ENCODE assay signal across 10 mouse cellular contexts in the genomic region with DNA sequence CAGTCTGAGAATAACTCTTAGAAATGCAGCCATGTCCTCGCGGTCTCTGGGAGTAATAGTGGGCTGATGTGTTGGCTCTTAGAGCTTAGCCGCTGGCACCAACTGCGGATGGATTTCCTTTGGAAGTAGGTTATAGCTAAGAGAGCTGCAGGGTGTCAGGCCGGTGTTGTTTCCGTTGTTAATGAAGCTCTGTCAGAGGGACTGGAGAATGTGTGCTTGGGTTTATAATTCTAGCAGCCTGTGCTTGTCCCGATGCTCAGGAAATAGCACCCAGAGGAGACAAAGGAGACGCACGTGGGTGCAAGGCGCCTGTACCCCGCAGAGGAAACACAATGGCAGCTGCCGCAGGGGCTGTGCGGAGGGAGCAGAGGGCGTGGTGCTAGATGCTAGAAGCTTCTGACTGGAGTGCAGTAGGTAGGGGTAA. TPM values are rescaled to one million over a fixed set of nuclear protein-coding genes. Genes with fewer than 3 reads are reported as not detected.
DNase-seq lines count a peak whose midpoint lies in the region; ATAC-seq lines count a peak whose summit lies in the region.
"Had no signal": no experiment of that assay in that cellular context is flagged by ENCODE, and none has a peak within 500 bp of the region (broad histone marks: within the 10 kb centered on the region; RNA-seq: fewer than 3 reads in every experiment).

No protein-coding gene starts in this region.

- 0 out of 2 replicates have a peak overlapping the region, but pooled peaks have one; percentile 7 for H3K4me3 ChIP-seq in forebrain, embryonic 12.5 days (replicated peaks)
- no peak overlapping the region for H3K4me3 ChIP-seq in intestine, embryonic 15.5 days (replicated peaks)
- peak overlapping the region; percentile 13; the same call in 1 of the 2 replicates for H3K4me3 ChIP-seq in limb, embryonic 15.5 days
- no peak overlapping the region for H3K4me3 ChIP-seq in stomach, embryonic 14.5 days (ENCODE audit: low read depth, low read length)

- peak overlapping the region; percentile 80 for H3K27ac ChIP-seq in forebrain, embryonic 12.5 days
- no peak overlapping the region for H3K27ac ChIP-seq in intestine, embryonic 15.5 days
- H3K27ac ChIP-seq in limb, embryonic 15.5 days = peak overlapping the region; percentile 57
- H3K27ac ChIP-seq in stomach, embryonic 14.5 days (ENCODE audit: low read length) = no peak overlapping the region

- peaks cover 3% of the 10 kb centered on the region; the same call in 1 of the 2 replicates for H3K9me3 ChIP-seq in forebrain, embryonic 12.5 days
- H3K9me3 ChIP-seq in intestine, embryonic 15.5 days = no peaks in the 10 kb centered on the region
- no peaks in the 10 kb centered on the region for H3K9me3 ChIP-seq in limb, embryonic 15.5 days
- H3K9me3 ChIP-seq in stomach, embryonic 14.5 days (ENCODE audit: control insufficient read depth, low read depth, low read length) = no peaks in the 10 kb centered on the region; the same call in 1 of the 2 replicates

- no peaks in the 10 kb centered on the region for H3K27me3 ChIP-seq in forebrain, embryonic 12.5 days
- no peaks in the 10 kb centered on the region for H3K27me3 ChIP-seq in intestine, embryonic 15.5 days (replicated peaks)
- H3K27me3 ChIP-seq in limb, embryonic 15.5 days = no peaks in the 10 kb centered on the region
- no peaks in the 10 kb centered on the region for H3K27me3 ChIP-seq in stomach, embryonic 14.5 days (ENCODE audit: control insufficient read depth, insufficient read depth, low read length)

- intact Hi-C loops in gastrocnemius, postnatal 36 days (cut with DNase I) = no loop called here

- 10% methylated on average over 14 of the region's 14 CpGs for WGBS in forebrain, embryonic 12.5 days
- 25% methylated on average over 14 of the region's 14 CpGs for WGBS in intestine, embryonic 15.5 days
- WGBS in limb, embryonic 15.5 days = 18% methylated on average over 14 of the region's 14 CpGs
- 22% methylated on average over 14 of the region's 14 CpGs for WGBS in stomach, embryonic 14.5 days

- H3K9ac ChIP-seq in forebrain, embryonic 12.5 days = peak overlapping the region; percentile 21; the same call in 1 of the 2 replicates
- H3K9ac ChIP-seq in intestine, embryonic 15.5 days = no peak overlapping the region
- no peak overlapping the region for H3K9ac ChIP-seq in limb, embryonic 15.5 days
- H3K9ac ChIP-seq in stomach, embryonic 14.5 days (replicated peaks; ENCODE audit: low read depth, low read length) = no peak overlapping the region

- H3K36me3 ChIP-seq in forebrain, embryonic 12.5 days (replicated peaks) = 0 out of 2 replicates have a peak, but pooled peaks cover 9% of the 10 kb centered on the region
- no peaks in the 10 kb centered on the region for H3K36me3 ChIP-seq in intestine, embryonic 15.5 days
- no peaks in the 10 kb centered on the region for H3K36me3 ChIP-seq in limb, embryonic 15.5 days
- H3K36me3 ChIP-seq in stomach, embryonic 14.5 days (ENCODE audit: control insufficient read depth, insufficient read depth, low read length) = no peaks in the 10 kb centered on the region

- peak; percentile 4 to 20 for DNase-seq in lung, postnatal 4 days
- no peak for DNase-seq in lung, postnatal 36 days
- DNase-seq in testis, postnatal 14 days (ENCODE audit: low spot score) = no peak
- no peak for DNase-seq in gastrocnemius, postnatal 36 days

- peak overlapping the region; percentile 42 for H3K4me2 ChIP-seq in forebrain, embryonic 12.5 days
- H3K4me2 ChIP-seq in intestine, embryonic 15.5 days (replicated peaks) = peak overlapping the region; percentile 45
- peak overlapping the region; percentile 47 for H3K4me2 ChIP-seq in limb, embryonic 15.5 days
- peak overlapping the region; percentile 29; the same call in 1 of the 2 replicates for H3K4me2 ChIP-seq in stomach, embryonic 14.5 days (replicated peaks; ENCODE audit: low read depth, low read length)

- ATAC-seq in forebrain, embryonic 12.5 days (ENCODE audit: low FRiP score) = peak; percentile 59; the same call in 1 of the 2 replicates
- no peak for ATAC-seq in intestine, embryonic 15.5 days
- no peak for ATAC-seq in limb, embryonic 15.5 days (ENCODE audit: insufficient number of reproducible peaks, low FRiP score, low TSS enrichment, low read depth)
- ATAC-seq in stomach, embryonic 14.5 days (ENCODE audit: insufficient number of reproducible peaks, insufficient read depth, low FRiP score, low read depth) = no peak

- peaks cover 43% of the 10 kb centered on the region for H3K4me1 ChIP-seq in forebrain, embryonic 12.5 days
- no peaks in the 10 kb centered on the region for H3K4me1 ChIP-seq in intestine, embryonic 15.5 days (replicated peaks)
- peaks cover 7% of the 10 kb centered on the region for H3K4me1 ChIP-seq in limb, embryonic 15.5 days
- no peaks in the 10 kb centered on the region for H3K4me1 ChIP-seq in stomach, embryonic 14.5 days (ENCODE audit: control insufficient read depth, insufficient read depth, low read length)

RNA-seq across cellular contexts. Expression of a gene that starts 56.5 kb away (rescaled TPM):
- not detected in 2 replicates for polyA plus RNA-seq in forebrain, embryonic 12.5 days (2016; fragmentation: Nextera tagmentation; extraction: Ambion mirVana)
- polyA plus RNA-seq in intestine, embryonic 15.5 days (2015; fragmentation: Nextera tagmentation; extraction: Ambion mirVana) = not detected in 2 replicates
- not detected in 2 replicates for polyA plus RNA-seq in limb, embryonic 15.5 days (2015; fragmentation: Nextera tagmentation; extraction: Ambion mirVana)
- polyA plus RNA-seq in stomach, embryonic 14.5 days (2014; fragmentation: Nextera tagmentation; extraction: Ambion mirVana) = not detected in 2 replicates
- not detected for total RNA-seq in gastrocnemius, postnatal 36 days (2021)
- total RNA-seq: heart, postnatal 14 days had no signal
- polyA plus RNA-seq: testis, adult 2 months had no signal

Comparison
In these comparisons a context has a peak if more than half of its experiments do, and no peak if none do; other contexts are left out.
1. DNase-seq: peak in lung, postnatal 4 days (2 of 2); none in lung, postnatal 36 days (single experiment), testis, postnatal 14 days (single experiment) and gastrocnemius, postnatal 36 days (0 of 2).
2. H3K27ac ChIP-seq: peak in forebrain, embryonic 12.5 days (single experiment) and limb, embryonic 15.5 days (single experiment); none in intestine, embryonic 15.5 days (single experiment) and stomach, embryonic 14.5 days (single experiment).
3. H3K4me3 ChIP-seq: peak in forebrain, embryonic 12.5 days (single experiment) and limb, embryonic 15.5 days (single experiment); none in intestine, embryonic 15.5 days (single experiment) and stomach, embryonic 14.5 days (single experiment).
4. Peak in every context shown above with its lines, with median percentiles within 50 percentile points of each other: H3K4me2 ChIP-seq.